Mouse (Mus musculus): Measurements from ENCODE around the gene Zyx.

The Zyx gene

DNA sequence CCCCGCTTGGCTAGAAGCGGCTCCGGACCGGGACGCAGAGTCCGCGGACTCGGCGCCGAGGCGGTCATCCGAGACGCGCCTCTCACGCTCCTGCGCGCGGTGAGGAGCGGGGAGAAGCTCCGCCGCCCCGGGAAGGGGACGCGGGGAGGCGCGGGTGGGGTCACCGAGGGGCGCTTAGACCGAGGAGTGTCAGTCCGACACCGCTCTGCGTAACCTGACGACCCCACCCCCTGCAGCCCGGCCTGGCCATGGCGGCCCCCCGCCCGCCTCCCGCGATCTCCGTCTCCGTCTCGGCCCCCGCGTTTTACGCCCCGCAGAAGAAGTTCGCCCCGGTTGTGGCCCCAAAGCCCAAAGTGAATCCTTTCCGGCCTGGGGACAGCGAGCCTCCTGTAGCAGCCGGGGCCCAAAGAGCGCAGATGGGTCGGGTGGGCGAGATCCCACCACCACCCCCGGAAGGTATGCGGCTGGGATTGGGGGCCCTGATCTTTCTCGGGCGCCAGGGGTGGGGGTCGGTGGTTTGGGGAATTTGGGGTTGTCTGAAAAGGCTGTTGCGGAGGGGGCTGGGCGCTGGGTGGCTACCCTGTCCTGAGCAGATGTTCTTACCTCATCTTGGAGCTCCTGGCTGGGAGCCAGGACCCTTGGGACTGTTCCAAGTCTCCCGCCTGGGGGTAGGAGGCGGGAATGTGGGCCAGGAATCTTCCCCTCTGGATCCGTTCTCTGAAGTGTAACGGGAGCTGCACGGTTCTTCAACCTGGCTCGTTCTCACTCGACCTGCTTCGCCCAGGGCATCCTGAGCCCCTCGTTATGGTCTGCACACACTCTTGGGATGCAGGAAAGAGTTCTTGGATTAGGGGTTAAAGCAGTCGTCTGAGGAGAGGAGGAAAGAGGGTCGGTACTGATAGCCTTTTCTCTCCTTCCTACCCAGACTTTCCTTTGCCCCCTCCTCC lies 864 bp downstream of the Zyx start:
- peak; percentile 91 for DNase-seq (ENCODE audit: inconsistent ontology term)

GRCm38 (mm10) chr6:42350968-42351775 lies 1.7 kb downstream of the Zyx start:
- no peak for DNase-seq (ENCODE audit: inconsistent ontology term)

GRCm38 (mm10) chr6:42351776-42352485 lies 2.5 kb downstream of the Zyx start:
- DNase-seq (ENCODE audit: inconsistent ontology term), result no peak

DNA sequence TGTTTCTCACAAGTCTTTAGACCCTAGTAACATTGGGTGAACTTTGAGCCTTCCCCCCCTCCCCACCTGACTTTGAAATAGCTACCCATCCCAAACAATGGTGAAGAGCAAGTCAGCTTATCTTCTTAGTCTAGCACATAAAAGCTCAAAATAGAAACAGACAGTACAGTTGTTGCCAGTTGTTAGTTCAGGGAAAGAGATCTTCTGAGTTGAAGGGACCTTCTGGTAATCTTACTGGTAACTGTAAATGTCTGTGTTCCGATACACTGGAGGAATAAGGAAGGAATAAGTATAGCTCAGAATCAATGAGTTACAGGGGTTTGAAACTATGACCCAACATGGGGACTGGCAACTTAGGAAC lies 3.0 kb downstream of the Zyx start:
- DNase-seq (ENCODE audit: inconsistent ontology term), result no peak

DNA sequence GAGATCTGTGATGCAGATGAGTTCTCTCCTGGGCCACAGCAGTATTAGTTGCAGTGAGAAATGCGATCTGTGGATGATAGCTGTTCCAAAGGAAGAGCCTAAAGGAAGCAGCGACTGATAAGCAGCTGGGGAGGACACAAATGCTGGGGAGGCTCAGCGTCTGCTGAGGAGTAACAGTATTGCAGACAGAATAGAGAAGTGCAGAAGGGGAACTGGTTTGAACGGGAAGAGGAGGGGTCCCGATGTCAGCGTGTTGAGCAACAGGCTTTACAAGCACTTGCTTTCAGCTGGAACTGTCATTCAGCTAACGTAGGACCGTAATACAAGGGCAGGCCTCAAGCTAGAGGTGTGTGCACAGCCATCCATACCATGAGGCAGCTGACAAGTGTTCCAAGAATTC lies 3.8 kb downstream of the Zyx start:
- DNase-seq (ENCODE audit: inconsistent ontology term), result no peak

DNA sequence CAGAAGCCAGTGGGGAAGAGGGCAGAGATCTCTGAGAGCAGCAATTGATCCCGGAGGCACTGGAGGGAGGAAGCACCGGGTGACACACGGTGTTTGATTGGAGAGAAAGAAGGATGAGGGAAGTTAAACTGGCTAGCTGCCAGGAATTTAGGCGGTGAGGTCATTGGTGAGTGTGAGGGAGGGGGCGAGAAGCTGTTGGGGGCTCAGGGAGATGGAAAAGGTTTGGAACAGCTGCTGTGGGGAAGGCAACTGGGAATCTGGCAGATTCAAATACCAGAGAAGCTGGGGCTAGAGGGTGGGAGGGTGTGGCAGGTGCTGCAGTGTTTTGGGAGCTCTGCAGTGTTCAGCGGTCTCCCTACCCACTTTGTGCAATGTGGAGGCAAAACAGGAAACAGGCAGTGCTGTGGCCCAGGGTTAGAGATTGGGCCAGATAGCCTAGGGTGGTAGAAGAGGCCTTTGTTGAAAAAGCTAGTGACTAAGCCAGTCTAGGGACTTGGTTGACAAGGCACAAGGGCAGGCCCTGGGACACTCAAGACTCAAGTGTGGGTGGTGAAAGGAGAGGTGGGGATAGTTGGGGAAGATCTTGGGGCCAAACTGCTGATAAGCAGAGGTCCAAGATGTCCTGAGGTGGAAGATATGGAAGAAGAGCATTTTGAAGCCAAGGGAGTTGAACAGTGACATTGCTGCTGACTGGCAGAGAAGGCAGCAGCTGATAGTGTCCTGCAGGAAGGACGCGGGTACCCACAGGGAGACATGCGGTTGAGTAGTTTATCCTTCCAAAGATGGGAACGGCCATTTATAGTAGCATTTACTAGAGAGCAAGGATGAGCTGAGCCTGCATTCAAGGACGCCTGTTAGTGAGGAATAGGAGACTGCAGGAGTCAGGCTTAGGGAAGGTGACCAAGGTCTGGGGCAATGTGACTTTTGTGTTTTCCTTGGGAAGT lies 4.9 kb downstream of the Zyx start:
- peak; percentile 79 for DNase-seq (ENCODE audit: inconsistent ontology term)

DNA sequence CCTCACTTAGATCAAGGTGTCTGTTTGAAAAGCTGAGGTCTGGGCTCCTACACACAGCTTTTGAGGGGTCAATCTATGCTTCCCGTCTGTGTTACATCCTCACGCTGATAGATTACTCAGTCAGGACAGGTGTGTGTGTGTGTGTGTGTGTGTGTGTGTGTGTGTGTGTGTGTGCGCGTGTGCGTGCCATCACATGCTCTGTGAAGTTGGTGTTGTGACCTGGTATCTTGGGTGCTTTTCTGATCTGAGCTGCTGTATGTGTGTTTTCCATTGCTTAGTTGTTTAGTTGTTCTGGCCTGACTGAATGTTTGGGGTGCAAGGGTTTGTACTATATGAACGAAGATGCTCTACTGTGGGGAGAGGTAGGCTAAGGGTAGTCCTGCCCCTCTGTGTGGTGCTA lies 5.9 kb downstream of the Zyx start:
- DNase-seq (ENCODE audit: inconsistent ontology term), result no peak

DNA sequence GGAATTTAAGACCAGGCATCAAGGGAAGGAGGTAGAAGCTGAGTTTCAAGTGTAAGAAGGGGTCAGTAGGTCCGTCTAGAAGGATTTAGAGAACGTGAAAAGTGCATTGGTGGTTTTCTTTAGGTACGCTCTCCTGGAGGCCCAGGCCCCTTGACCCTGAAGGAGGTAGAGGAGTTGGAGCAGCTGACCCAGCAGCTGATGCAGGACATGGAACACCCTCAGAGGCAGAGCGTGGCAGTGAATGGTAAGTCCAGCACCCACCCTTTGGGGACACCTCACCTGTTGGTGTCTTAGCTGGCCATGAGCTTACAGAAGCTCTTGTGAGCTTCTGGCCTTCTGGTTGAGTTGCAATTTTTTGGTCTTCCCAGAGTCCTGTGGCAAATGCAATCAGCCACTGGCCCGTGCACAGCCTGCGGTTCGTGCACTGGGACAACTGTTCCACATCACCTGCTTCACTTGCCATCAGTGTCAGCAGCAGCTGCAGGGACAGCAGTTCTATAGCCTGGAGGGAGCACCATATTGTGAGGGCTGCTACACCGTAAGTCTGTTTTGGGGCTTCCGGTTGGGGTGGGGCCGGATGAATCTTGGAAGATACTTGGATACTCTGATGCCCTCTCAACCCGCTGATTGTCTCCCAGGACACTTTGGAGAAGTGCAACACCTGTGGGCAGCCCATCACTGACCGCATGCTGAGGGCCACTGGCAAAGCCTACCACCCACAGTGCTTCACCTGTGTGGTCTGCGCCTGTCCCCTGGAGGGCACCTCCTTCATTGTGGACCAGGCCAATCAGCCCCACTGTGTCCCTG lies 6.6 kb downstream of the Zyx start:
- DNase-seq (ENCODE audit: inconsistent ontology term), result no peak

GRCm38 (mm10) chr6:42356913-42357312 lies 7.5 kb downstream of the Zyx start:
- no peak for DNase-seq (ENCODE audit: inconsistent ontology term)

DNA sequence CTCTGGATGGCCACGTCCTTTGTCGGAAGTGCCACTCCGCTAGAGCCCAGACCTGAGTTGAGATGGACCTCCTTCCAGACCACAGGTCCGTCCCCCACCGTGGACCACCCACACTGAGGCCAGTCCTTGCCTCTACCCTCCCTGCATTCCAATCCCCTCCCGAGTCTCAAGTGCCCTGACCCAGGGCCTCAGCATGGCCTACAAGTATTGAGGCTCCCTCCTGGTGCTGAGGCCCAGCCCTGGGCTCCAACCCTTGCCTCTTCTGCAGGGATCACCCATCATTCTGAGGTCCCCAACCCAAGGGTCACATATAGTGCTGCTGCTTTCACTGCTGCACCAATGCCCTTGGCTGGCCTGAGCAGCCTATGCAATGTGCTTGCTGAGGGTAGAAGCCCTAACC lies 8.5 kb downstream of the Zyx start:
- no peak for DNase-seq (ENCODE audit: inconsistent ontology term)

DNA sequence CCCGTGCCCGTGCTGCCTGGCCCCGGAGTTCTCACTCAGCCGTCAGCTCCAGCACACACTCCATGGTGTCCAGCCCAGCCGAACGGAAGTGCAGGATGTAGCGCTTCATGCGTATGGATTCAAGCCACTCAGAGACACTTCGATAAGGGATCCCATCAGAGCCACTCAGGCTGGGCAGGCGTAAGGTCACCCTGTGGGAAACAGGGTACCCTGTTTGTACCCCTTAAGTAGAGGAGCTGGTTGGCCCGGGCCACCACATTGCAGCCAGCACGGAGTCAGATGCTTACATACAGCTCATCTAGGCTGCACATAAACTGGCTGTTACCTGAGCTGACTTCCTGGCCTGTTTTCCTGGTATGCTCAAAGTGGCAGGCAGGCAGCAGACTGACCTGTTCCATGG lies 9.5 kb downstream of the Zyx start:
- no peak for DNase-seq (ENCODE audit: inconsistent ontology term)

GRCm38 (mm10) chr6:42359364-42360147 lies 10.1 kb downstream of the Zyx start:
- peak; percentile 62 for DNase-seq (ENCODE audit: inconsistent ontology term)

- DNase-seq (ENCODE audit: inconsistent ontology term), result no peak
These were observed 10.9 kb downstream of the Zyx start for GRCm38 (mm10) chr6:42360231-42360840.

- no peak for DNase-seq (ENCODE audit: inconsistent ontology term)
These were observed 11.8 kb downstream of the Zyx start for GRCm38 (mm10) chr6:42361041-42361895.

GRCm38 (mm10) chr6:42362074-42362473 lies 12.6 kb downstream of the Zyx start:
- peak; percentile 50 for DNase-seq (ENCODE audit: inconsistent ontology term)

DNA sequence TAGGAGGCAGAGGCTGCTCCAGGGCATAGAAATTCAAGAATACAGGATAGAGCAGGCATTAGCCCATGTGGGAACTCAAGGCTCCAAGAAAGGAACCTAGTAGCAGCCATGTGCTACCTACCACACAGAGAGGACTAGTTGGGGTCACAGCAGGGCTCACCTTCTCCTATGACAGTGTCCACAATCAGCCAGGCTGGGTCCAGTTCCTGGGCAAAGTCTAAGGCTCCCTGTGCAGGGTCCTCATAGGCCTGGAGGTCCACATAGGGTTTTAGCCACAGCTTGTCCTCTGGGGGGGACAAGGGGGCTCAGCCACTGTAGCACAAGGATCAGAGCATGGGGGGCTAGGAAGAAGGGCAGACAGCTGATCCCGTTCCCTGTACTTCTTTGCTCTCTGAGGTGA lies 13.1 kb downstream of the Zyx start:
- DNase-seq (ENCODE audit: inconsistent ontology term), result no peak

GRCm38 (mm10) chr6:42362974-42363373 lies 13.5 kb downstream of the Zyx start:
- DNase-seq (ENCODE audit: inconsistent ontology term), result no peak

DNA sequence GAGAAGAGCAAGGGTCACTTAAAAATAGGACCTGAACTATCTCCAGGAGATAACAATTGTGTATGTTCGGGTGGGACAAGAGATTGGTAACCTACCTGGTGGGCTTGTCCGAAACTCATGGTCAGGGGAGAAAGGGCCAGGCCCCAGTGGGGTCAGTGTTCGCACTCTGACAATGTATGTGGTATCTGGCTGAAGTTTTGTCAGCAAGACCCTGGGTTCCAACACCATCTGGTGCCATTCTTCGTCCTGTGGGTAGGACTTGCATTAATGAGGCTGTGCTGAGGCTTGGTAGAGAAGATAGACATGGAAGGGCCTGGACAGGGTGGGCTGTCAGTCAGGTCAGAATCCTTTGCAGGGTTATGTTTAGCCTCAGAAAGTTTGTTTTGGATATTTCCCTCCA lies 14.6 kb downstream of the Zyx start:
- no peak for DNase-seq (ENCODE audit: inconsistent ontology term)

All from Muller cell, postnatal 12 days (primary cell).